Mouse (Mus musculus) MN1 (cell line): Measurements from ENCODE around the gene Plod2.

Source experiments
- DNase-seq: peaks from one replicate; pipeline ENCODE4 v3.0.0-alpha.2; 2016; ENCODE audit warnings: low spot score

The Plod2 gene

DNA sequence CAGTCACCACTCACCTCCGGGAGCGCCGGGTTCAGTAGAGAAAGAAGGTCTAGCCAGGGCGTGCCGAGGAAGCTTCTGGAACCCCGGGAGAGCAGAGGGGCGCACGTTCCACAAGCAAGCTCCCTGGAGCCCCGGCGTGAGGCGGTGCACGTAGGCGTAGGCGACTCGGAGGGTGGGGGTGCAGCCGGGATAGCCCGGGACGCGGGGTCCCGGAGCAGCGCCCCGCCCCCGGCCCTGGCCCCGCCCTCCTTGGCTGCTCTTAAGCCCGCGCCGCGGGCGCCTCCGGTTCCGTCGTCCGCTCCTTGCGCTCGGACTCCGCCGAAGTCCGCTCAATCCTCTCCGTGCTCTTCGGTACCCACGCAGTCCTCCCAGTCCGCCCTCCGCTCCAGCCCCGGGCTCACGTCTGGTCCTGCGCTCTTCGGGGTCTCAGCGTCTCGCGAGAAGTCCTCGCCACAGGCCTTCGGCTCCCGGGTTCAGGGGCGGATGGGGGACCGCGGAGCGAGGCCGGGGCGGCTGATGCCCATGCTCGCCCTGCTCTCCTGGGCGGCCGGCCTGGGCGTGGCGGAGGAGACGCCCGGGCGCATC, at the start of gene Plod2:
TSS of gene Plod2 (plus strand) at position 247 of the 585 bp plus-strand sequence.
- peak; percentile 86 for DNase-seq

GRCm38 (mm10) chr9:92499710-92500410, 42.2 kb upstream of the Plod2 start:
- peak; percentile 80 for DNase-seq

- DNase-seq = no peak
Observed at GRCm38 (mm10) chr9:92504256-92504655, 37.8 kb upstream of the Plod2 start.

DNA sequence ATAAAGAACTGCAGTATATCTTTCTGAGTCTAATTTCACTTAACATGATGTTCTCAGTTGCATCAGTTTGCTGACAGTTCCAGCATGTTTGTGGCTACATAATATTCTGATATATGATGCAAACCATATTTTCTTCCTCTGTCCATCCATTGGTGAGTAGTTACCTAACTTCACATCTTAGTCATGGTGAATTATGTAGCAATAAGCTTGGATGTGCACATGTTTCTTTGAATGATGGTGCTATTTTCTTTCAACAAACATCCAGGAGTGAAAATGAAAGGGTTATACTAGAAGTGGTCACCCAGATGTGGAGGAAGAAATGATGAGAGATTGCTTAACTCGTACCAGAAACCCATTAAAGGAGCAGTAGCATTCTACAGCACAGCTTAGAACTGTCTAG, 37.1 kb upstream of the Plod2 start:
- no peak for DNase-seq

- DNase-seq = no peak
Observed at GRCm38 (mm10) chr9:92511696-92512095, 30.3 kb upstream of the Plod2 start.

- no peak for DNase-seq
Observed at GRCm38 (mm10) chr9:92517036-92517435, 25.0 kb upstream of the Plod2 start.

GRCm38 (mm10) chr9:92520751-92521150, 21.3 kb upstream of the Plod2 start:
- no peak for DNase-seq

GRCm38 (mm10) chr9:92524506-92524905, 17.5 kb upstream of the Plod2 start:
- DNase-seq = no peak

DNA sequence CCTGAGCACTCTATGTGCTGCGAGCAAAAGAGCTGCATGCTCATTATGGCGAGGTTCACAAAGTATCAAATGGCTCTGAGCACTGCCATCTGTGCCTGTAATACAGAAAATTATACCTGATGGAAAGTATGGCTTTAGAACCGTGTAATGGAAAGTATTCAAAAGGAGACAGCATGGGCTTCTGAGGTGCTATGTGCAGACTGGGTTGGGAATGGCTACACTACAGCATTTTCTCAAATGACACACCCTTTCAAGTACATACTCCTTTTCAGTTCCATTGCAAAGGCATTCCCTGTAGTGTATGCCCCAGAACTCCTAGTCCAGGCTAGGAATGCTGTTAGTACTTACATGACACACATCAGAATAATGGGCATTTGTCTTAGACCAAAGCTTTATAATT, 12.0 kb upstream of the Plod2 start:
- no peak for DNase-seq

- peak; percentile 70 for DNase-seq
Observed at GRCm38 (mm10) chr9:92537735-92538134, 4.3 kb upstream of the Plod2 start.

DNA sequence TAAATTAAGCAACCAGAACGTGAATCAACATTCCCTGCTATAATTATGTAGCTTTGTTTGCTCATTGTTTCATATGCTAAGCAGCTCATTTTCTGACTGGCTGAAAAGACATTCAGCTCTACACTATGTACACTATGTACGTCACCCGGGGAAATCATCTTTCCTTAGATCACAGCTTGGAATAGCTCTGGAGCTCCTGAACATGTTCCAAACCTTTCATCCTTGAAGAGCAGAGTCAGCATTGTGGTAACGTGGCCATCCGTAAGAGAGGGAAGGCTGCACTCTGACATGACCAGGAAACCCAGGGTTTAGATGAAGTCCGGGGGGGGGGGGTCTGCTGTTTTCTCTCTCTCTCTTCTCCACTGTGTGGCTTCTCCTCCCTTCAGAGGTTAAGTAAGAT, 3.8 kb upstream of the Plod2 start:
- peak; percentile 52 for DNase-seq

GRCm38 (mm10) chr9:92542591-92543416, 781 bp downstream of the Plod2 start:
- peak; percentile 45 for DNase-seq

DNA sequence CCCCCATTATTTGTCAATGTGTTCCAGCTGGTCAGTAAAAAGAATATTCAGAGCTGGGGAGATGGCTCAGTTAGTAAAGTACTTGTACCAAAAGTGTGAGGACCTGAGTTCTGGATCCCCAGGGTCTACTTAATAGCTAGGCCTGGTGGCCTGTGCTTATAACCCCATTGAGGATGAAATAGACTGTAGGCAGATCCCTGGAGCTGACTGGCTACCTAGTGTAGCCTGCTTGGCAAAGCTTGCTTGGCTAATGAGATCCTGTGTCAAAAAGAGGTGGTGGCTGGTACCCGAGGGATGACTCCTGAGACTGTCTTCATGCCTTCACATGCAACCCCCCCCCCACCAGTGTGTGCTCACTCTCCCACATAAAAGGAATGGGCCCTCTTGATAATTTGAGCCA, 2.1 kb downstream of the Plod2 start:
- DNase-seq = no peak

DNA sequence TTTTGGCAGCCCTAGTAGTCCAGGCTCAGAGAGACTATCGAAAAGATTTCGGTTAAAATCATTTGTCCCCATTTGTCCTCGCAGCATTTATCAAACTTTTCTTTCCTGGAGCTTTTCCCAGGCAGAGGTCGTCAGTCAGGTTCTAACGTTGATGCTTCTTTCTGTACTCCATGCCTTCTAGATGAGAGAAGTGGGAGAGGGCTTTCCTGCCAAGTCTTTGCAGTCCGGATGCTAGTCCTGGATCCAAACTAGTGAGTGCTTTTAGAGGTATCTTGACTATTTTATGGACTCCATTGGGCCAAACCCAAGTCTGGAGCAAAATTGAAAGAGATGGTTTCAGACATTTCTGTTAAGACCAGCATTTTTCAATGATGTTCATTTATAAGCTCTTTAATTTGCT, 3.0 kb downstream of the Plod2 start:
- DNase-seq = no peak

DNA sequence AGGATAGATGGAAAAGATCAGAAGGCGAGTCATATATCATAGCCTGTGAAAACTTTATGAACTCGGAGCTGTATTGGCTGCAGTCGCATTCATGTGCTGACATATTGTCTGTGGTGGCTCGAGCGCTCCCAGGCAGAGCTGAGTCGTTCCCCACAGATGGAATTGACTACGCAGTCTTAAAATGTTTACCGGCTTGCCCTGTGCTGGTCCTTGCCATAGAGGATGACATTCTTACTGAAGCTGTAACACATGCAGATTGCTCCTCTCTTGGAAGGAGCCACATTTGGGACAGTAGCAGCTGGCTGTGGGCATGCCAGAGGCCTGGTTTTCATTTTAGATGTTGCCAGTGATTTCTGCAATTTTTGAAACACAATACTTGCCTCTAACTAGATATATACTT, 4.4 kb downstream of the Plod2 start:
- no peak for DNase-seq

DNA sequence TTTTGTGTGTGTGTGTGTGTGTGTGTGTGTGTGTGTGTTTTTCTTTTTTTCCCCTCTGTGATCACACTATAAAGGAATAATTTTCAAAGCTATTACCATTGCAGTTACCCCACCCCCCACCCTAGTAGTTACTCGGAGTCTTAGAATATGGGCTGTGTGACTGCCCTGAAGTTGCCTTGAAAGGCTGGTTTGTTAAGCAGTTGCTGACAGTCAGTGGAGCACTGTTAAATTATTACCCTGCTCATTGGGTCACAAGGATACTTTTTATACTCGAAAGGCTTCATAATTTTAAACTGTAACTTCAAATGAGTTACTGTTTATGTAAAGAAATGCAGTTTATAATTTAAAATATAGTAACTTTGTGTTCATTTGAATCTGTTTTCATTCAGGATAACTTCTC, 5.1 kb downstream of the Plod2 start:
- no peak for DNase-seq

DNA sequence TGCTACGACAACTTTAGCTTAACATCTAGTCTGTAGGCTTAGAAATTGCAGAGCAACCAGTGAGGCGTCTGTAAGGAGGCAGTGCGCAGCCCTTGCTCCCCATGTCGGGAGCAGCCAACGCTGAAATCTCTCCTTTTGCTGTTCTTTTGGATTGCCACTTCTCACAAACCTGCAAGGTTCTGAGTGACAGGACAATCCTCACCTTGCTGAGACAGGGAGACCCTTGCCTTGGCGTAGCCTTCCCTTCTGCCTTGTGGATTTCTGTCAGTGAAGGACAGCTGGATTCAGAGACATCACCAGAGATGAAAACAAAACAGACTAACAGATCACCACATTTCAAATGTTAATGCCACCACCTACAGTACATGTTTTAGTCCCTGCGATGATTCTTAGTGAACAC, 5.8 kb downstream of the Plod2 start:
- no peak for DNase-seq

- no peak for DNase-seq
Observed at GRCm38 (mm10) chr9:92548603-92549002, 6.6 kb downstream of the Plod2 start.

GRCm38 (mm10) chr9:92549811-92550490, 7.9 kb downstream of the Plod2 start:
- DNase-seq = peak; percentile 22

DNA sequence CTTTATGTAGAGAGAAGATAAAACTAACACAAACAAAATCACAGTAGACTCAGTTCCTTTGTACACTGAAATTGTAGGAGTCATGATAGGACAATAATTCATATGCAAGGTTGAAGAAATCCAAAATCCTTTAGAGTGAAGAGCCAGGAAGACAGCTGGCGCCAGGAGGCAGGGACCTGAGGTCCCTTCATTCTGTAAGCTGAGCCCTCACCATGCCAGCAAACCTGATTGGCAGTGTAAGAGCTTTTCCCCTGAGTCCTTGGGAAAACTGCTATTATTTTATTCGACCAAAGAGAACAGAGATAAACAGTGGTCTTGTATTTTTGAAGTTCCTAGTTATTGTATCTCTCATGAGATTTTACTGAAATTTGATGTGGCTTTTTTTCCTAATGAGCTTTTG, 9.0 kb downstream of the Plod2 start:
- DNase-seq = no peak

DNA sequence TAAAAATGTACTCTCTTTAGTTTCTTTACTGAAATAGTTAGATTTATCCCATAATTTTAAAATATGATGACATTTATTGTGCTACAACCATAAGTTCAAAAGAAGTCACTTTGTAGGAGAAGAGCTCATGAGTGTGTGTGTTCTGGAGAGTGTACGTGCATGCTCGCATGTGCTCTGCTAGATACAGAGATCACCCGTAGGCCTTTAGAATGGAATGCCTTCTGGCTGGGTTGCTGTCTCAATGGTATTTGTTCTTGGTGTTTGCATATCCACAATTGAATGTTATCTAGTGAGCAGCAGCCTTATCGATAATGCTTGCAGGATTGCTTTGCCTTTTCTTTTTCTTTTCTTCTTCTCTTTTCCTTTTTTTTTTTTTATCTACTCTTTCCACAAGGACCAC, 9.6 kb downstream of the Plod2 start:
- no peak for DNase-seq

GRCm38 (mm10) chr9:92552691-92553090, 10.7 kb downstream of the Plod2 start:
- DNase-seq = no peak
